Mouse (Mus musculus) ovary, postnatal 10 days (tissue): ENCODE measurements around the gene Onecut3.
A peak's percentile ranks its signal among the peaks of the same experiment; 100 is the strongest.

Experiments
- DNase-seq: peaks from one replicate; pipeline ENCODE4 v3.0.0; 2022; ENCODE audit warnings: low spot score

The Onecut3 gene

DNA sequence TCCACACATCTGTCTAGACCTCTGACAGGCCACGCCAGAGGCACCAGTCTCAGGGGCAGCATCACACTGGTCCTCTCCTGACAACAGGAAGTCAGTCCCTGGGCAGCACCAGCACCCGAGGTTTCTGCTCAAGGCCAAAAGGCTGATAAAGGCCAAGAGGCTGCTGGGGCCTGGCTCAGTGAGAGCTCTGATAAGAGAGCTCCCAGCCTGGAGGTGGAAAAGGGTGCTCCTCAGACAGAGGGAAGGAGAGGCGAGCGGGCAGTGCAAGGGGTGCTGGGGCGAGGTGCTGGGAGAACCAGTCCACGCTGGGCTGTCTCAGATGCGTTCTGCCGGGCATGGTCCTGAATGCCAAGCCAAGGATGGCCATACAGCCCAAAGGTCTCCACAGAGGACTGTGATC is 58.9 kb downstream of the Onecut3 start:
- DNase-seq, result no peak

DNA sequence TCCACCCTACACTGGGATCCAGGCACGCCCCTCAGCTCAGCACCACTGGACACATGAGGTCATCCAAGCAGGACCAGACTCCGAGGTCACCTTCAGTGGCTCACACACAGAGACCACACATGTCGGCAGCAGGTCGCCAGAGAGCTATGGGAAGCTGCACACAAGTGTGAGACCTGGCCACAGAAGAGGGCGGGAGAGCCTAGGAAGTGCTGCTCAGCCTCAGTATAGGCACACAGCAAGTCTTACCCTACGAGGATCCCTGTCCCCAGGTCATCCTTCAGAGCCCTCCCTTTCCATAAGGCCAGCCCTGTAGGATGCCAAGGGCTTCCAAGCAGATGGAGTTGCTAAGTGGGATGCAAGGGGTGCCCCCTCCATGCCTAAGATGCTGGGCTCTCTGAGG is 59.4 kb downstream of the Onecut3 start:
- no peak for DNase-seq

GRCm38 (mm10) chr10:80557346-80557965 is 62.8 kb downstream of the Onecut3 start:
- DNase-seq, result peak; percentile 69

DNA sequence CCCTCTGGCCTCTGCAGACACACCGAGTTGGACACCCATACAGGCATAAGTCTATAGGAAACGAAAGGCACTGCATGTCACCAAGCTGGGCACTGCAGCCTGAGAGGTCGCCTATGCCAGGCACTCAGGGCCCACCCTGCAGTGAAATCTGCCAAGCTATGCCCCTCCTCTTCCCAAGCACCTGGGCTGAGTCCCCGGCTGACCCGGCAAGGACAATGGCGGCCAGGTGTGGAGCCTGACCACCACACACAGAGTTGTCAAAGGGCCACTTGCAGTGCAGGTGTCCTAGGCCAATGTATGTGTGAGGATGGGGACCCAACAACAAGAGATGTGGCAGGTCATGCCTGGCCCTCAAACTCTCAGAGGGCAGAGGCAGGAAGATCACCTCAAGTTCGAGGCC is 64.8 kb downstream of the Onecut3 start:
- no peak for DNase-seq

DNA sequence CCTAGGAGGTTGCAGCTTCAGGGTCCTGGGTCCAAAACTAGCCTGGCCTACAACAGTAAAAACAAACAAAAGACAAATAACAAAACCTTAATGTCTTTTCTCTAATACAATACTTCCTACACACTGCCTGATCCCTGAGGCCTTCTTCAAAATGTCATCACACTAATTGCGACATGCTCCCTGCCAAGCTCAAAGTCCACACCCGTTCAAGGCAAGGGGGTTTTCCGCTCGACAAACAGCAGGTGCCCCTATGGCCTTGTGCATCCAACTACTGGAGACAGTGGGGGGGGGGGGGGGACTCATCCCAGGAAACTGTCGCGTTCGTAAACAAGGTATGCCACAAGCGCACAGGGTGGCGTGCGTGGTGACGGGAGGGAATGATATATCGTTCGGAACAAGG is 66.0 kb downstream of the Onecut3 start:
- no peak for DNase-seq

- DNase-seq, result peak; percentile 83
These were observed 66.7 kb downstream of the Onecut3 start, which contains the start of gene Rexo1 for GRCm38 (mm10) chr10:80561116-80561944. Gene Rexo1, minus strand, starts transcription at chr10:80561560.

- peak; percentile 74 for DNase-seq
These were observed 71.9 kb downstream of the Onecut3 start for GRCm38 (mm10) chr10:80566375-80567092.
